Mouse (Mus musculus) ES-Bruce4 (cell line): ENCODE results near the gene Gm48552.

Source experiments
- CTCF ChIP-seq: IDR thresholded peaks from one replicate; pipeline ENCODE4 v1.8.1; 2011; ENCODE audit warnings: low read depth, low read length
- POLR2A ChIP-seq: IDR thresholded peaks from one replicate; pipeline ENCODE4 v1.8.1; 2011; ENCODE audit warnings: low read length; ENCODE audit not compliant: insufficient read depth

DNA sequence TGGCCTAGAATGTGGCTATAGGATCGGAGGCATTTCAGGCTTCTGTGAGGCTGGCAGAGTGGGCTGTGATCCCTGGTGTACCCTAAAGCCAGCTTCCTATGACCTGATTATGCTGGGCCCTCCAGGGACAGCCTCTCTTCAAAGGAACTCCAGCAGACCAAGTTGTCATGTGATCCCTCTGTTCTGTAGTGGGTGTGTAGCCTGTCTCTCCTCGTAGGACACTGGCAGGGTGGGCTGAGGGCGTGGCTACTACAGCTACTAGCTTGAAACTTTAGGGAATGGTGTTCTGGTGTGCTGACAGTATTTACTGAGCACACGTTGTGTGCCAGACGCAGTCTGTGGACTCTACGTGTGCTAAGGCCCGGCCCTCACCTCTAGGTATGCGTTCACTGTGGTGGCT is 28.1 kb upstream of the Gm48552 start:
- TF ChIP-seq POLR2A (no peak), CTCF (no peak)
